Comparison of ENCODE assay signal across 12 mouse cellular contexts in genomic region chr1:73926279-73926678, GRCm38 (mm10).
DNase-seq lines count a peak whose midpoint lies in the region; ATAC-seq and TF ChIP-seq lines count a peak whose summit lies in the region.
"Had no signal": no experiment of that assay in that cellular context is flagged by ENCODE, and none has a peak within 500 bp of the region (broad histone marks: within the 10 kb centered on the region; RNA-seq: fewer than 3 reads in every experiment).

No protein-coding gene starts in this region.

- WGBS in heart, embryonic 13.5 days = 55% methylated on average over 7 of the region's 7 CpGs
- 60% methylated on average over 7 of the region's 7 CpGs for WGBS in lung, adult 2 months

- peaks cover 51% of the 10 kb centered on the region for H3K4me1 ChIP-seq in heart, embryonic 13.5 days
- H3K4me1 ChIP-seq in lung, adult 2 months (ENCODE audit: control insufficient read depth, insufficient read depth, low read length) = peaks cover 50% of the 10 kb centered on the region
- H3K4me1 ChIP-seq: hindbrain, embryonic 13.5 days had no signal

- H3K4me2 ChIP-seq in heart, embryonic 13.5 days = no peak overlapping the region
- H3K4me2 ChIP-seq: hindbrain, embryonic 13.5 days had no signal

- peak overlapping the region; percentile 24; the same call in 1 of the 2 replicates for H3K27ac ChIP-seq in heart, embryonic 13.5 days (replicated peaks)
- H3K27ac ChIP-seq: hindbrain, embryonic 13.5 days had no signal

- no peak overlapping the region for H3K4me3 ChIP-seq in heart, embryonic 13.5 days
- H3K4me3 ChIP-seq in lung, adult 2 months (replicated peaks; ENCODE audit: extremely low read depth, low read depth, low read length) = peak overlapping the region; percentile 3
- H3K4me3 ChIP-seq: erythroblast, embryonic 14.5 days; hindbrain, embryonic 13.5 days had no signal

- H3K9ac ChIP-seq in heart, embryonic 13.5 days = no peak overlapping the region
- H3K9ac ChIP-seq: hindbrain, embryonic 13.5 days had no signal

- intact Hi-C loops in gastrocnemius, postnatal 14 days (cut with DNase I; ENCODE audit: low total_unique reads) = no loop called here

- H3K9me3 ChIP-seq in heart, embryonic 13.5 days = no peaks in the 10 kb centered on the region
- H3K9me3 ChIP-seq: hindbrain, embryonic 13.5 days had no signal

- DNase-seq in heart, adult 8-10 months (ENCODE audit: low spot score) = no peak
- no peak for DNase-seq in lung, adult 2 months
- DNase-seq in lung, postnatal 14 days = no peak
- DNase-seq in thymus, postnatal 0 days (ENCODE audit: low spot score) = peak; percentile 22
- no peak for DNase-seq in gastrocnemius, postnatal 14 days
- DNase-seq: cerebellum, adult 11-12 months; layer of hippocampus, postnatal 36 days; lung, adult 18-20 months had no signal

- no peak for TF ChIP-seq CTCF in lung, adult 2 months (IDR thresholded peaks at IDR 0.05; ENCODE audit: insufficient read depth, low read length)

- no peak for TF ChIP-seq POLR2A in lung, adult 2 months (IDR thresholded peaks at IDR 0.05; ENCODE audit: borderline replicate concordance, extremely low read depth, low read depth, low read length)

- peaks cover 100% of the 10 kb centered on the region for H3K36me3 ChIP-seq in heart, embryonic 13.5 days

- no peaks in the 10 kb centered on the region for H3K27me3 ChIP-seq in heart, embryonic 13.5 days (replicated peaks)
- H3K27me3 ChIP-seq: hindbrain, embryonic 13.5 days had no signal

- ATAC-seq in heart, embryonic 13.5 days (ENCODE audit: extremely low read depth, insufficient number of reproducible peaks, low FRiP score, low TSS enrichment) = no peak
- peak; percentile 27 for ATAC-seq in activated CD4-positive, CD25-positive, alpha-beta regulatory T cell, adult 4 months
